Mouse (Mus musculus): ENCODE measurements at regions not wholly inside any gene's neighbourhood (a gene's known extent, or its start where the extent isn't known, plus 50 kb on each side); places are given as distances from the start of the nearest gene placed in this dataset.
"Not testable (repeated sequence)": the region's sequence is repeated elsewhere in the genome, so short reads cannot be mapped to it uniquely, and the experiment has no call there.

DNA sequence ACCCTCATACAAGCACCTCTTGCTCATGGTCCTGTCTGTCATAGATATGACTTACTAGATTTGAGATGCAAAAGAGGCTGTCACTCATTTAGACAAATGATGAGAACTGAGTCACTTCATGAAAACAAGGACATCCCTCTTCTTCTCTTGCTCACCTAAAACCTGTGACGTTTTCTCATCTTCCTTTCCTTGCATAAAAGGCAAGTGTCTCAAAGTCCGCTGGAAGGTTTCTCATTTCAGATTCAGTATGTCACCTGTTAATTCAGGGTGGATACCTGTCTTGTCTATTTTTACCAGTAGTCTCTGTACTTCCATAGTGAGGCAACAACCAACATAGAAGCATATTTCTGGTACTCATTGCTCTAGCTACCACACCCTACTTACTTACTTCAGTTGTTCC, 325.6 kb downstream of the Car8 start:
- DNase-seq = no peak

DNA sequence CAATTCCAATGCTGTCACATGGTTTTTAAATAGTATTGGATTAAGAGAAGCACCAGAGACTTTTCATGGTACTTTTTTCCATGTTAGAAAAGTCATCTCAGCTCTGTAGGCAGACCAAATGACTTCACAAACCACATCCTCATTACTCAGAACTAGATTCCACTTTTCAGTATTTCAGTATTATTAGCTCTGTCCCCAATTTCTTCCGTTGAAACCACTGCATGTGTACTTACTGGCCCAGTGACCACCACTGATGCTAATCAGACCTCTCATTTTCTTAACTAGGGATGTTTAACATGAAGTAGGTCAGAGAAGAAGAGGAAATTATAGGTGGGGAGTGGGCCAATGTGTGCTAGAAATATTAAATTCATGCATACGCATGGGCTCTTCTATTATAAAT, 326.2 kb downstream of the Car8 start:
- DNase-seq = no peak

DNA sequence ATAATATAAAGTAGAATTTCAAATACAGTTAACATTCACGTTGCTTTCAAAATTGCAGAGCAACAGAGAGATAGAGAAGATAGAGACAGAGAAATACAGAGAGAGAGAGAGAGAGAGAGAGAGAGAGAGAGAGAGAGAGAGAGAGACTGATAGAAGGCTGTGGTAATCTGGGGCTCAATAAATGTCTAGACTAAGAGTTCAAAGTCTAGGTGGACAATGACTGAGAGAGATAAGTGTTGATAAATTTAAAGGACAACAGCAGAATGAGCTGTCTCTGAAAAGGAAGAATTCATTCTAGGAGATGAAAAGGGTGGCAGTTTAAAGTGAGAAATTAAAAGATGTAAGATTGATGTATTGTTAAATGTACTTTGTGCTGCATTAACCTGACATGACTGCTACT, 335.7 kb downstream of the Car8 start:
- no peak for DNase-seq

DNA sequence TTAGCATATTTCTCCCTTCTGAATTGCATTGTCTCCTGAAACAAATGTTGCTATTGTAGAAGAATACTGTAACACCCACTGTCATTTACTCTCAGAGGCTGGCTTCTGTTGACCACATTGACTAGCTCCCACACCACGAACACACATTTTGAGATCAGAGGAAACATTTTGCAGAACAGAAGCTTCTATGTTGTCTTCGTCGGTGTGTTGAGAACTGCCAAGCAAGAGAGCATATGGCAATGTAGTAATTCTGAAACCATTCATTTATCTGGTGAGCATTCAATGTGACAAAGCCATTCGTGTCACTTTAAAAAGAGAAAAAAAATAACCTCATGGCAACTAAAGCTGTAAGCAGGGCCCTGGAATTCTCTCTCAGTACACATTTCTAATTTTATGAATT, 343.9 kb downstream of the Car8 start:
- DNase-seq = no peak

DNA sequence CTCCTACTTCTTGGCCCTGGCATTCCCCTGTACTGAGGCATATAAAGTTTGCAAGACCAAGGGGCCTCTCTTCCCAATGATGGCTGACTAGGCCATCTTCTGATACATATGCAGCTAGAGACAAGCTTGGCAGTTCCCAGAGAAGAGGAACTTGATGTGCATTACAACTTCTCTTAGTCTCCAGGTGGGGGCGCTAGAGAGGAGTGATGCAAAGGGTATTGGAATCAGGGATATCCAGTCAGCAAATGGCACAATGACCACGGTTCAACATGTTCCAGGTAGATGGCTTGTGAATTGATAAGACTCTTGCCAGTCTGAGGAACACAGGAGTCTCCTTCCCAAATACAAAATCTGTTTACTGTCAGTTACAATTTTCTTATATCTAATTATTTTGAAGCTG, 347.7 kb downstream of the Car8 start:
- no peak for DNase-seq

DNA sequence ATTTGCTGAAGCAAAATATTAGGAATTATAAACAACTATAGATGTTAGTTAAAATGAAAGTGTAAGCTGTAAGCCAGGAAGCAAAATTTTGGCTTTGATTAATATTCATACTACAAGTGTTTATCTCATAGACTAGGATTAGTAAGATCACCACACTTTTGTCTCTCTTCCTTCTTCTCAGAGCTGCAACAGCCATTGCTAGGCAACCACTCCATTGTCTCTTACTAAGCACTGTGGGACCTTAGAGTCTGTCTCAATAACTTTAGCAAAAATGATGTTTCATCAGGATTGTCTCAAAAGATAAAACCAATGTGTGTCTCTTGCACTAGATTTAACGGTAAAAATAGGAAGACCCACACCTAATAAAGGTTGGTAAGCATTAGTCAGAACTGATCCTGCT, 384.3 kb downstream of the Car8 start:
- DNase-seq = no peak

DNA sequence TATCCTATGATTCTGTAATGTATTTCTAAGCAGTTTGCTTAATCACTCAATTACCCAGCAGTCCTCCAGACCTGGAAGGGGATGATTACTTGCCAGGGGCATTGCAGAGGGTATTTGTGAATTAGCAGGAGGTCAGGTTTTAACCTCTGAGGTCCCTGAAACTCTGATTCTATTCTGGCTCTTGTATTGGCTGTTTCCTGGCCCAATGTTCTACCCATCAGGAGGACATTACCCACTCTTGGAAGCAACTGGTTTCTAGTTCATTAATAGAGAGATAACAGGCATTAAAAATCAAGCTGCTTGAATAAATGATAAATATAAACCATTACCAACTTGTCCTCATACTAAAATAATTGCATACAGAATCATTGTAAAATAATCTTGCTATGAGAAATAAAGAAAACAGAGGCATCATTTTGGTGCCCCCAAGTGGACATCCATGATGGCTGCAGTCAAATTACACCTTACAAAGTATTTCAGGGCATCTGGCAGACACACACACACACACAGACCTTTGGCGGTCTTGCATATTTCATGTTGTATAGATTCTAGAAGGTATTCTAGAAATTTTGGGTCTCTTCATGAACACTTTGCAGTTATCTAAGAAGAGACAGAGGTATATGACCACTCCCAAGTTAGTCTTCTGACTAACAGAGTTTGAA, 385.6 kb downstream of the Car8 start:
- peak; percentile 58 for DNase-seq

DNA sequence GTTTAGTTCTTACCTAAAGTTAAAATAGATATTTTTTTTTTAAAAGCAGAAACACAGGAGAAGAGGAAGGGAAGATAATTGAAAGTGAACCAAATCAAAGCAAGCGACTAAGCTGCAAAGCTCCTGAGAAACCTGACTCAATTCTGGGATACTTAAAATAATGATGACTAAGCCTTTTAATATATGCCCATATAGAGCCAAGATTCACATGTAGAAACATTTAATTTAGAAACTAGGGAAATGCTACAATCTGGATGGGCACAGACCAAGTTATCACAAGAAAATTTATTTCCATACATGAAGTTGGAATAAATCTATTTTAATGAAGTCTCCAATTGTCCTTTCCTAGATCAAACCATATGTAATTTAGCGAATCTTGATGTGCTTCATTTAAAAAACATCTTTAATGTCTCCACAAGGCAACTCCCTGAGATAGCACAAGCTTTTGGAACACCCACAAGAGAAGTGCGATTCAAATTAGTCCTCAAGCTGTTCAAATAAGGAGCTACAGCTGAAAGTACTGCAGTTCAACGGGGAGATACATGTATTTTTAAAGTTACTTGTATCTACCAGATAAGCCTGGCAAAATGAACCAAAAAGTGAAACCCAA, 386.7 kb downstream of the Car8 start:
- no peak for DNase-seq

DNA sequence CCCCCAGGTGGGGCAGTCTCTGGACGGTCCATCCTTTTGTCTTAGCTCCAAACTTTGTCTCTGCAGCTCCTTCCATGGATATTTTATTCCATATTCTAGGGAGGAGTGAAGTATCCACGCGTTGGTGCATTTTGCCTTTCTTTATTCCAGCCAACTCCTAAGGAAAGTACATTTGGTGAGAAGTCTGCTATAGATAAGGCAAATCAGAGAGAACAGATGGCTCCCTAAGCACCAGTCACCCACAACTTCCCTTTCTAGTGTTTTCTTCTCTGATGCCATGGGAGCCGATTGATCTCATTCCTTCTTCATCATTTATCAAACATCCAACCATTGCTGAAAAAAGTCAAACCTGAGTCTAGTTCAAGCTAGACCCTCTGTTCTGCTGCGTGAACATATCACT, 391.4 kb downstream of the Car8 start:
- DNase-seq = no peak

DNA sequence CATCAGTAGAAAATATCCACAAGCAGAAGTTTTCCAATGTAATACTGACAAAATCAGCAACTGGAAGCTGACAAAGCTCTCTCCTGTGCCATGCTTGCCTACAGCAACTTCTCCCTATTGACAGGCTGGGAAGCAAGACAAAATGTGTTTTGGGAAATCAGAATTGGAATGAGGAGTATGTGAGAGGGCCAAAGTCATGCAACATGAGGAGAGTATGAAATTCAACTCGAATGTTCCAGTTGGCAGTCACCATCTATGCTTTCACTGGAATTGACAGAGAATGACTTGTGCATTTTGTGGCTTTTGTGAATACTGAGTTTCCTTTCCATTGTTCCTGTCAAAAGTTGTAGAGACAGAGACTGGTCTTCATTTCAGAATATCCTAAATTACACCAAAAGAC, 409.7 kb downstream of the Car8 start:
- DNase-seq = no peak

DNA sequence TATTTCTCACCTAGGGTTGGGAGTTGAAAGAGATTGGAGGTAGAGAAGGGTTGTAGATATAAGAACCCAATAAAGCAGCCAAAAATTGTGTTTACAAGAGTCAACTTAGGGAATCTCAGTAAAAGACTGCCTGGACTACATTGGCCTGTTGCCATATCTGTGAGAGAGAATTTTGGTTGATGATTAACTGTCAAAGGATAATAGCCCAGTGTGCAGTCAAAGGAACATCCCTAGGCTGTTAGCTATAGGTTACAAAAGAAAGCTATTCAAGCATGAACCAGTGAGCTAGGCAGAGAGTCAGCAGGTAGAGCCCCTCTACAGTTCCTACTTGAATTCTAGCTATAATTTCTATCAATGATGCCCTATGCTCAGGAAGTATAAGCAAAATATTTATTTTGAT, 419.0 kb downstream of the Car8 start:
- peak; percentile 6 for DNase-seq

DNA sequence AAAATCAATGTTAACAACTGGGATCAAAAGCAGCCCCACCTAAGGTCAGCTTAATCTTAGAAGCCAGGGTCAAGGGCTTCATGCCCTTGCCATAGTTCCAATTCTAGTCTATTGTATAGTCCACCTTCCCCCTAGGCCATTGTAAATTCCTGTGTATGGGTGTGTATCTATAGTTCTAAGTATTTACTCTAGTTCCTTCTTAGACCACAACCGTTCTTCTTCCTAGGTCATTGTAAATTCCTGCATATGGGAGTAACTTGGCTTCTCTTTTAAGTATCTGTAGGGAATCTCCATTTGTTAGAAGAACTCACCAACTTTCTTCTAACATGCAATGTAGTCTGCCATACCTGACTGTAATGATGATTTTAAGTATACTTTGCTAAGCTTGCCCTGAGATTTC, 461.1 kb downstream of the Car8 start:
- DNase-seq = not testable (repeated sequence)

DNA sequence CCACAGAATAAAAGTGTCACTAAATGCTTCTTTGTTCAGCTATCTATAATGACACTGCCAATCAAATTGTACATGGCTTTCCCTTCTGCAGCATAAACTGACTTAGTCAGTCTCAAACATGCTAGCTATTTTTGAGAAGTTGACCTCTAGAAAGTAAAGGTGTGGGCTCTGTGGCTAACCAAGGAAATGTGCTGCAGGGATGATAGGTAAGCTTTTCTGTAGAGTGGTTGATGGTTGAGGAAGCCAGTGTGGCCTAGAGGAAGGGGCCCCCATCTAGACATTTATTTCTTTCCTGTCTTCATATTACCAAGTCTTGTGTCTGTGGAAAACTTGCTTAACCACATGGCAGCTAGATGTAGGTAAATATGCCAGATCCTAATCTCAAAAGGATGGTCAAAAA, 483.4 kb downstream of the Car8 start:
- DNase-seq = no peak

DNA sequence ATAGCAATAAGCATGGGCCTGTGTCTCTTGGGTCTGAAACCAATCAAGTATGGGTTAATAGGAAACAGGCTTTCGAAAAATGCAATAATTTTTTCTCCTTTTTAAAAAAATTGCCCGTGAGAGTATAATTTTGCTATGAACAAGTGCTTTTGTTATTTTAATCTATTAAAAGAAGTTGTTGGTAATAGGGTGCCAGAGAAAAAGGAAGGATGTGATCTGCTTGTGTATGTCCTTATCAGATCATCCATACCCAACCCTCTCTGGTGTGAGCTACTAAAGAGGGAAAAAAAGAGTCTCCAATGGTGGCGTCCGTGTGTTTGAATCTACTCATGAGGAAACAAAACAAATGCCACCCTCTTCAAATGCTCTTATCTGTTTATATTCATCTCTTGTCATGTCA, 484.9 kb downstream of the Car8 start:
- DNase-seq = no peak

DNA sequence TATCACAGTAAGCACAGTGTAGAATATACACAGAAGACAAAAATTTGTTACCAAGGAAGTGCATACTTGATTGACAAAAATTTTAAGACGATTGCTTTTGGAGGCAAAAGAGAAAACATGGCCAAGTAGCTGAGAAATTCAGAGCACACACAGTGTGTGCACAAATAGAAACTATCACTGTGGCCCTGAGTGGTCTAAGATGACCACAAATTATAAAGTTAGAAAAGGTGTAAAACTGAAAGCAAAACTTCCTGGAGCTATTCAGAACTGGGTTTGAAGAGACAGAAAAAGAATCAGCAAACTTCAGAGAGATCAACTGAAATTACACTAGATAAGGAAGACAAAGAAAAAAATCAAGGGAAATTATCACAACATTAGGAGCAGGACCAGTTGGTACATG, 487.6 kb downstream of the Car8 start:
- no peak for DNase-seq

DNA sequence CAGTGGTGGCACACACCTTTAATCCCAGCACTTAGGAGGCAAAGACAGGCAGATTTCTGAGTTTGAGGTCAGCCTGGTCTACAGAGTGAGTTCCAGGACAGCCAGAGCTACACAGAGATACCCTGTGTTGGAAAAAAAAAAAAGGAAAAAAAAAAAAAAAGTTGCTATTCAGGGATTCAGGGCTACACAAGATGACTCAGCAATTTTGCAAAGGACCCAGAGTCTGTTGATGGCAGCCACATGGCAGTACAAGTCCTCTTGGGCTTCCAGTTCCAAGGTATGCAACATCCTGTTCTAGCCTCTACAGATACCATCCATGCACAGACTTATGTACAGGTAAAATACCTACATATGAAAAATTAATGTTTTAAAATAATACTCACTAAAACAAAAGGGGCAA, 515.9 kb downstream of the Car8 start:
- no peak for DNase-seq

DNA sequence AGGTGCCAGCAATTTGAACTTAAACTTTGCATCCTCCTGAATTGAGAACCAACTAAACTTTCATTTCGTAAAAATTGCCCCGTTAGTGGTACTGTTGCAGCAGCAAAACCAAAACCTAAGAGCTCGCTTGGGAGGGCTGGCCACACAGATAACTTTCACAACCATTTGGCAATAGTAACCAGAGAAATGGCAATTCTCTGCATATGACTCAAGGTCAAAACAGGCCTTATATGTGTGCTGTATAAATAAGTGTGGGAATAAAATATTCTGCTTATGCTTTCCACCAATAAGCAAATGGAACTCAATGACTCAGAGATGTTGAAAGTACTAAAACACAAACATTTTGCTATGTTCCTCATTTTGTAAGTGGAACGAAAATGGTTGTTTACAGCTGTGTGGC, 550.3 kb downstream of the Car8 start:
- no peak for DNase-seq

DNA sequence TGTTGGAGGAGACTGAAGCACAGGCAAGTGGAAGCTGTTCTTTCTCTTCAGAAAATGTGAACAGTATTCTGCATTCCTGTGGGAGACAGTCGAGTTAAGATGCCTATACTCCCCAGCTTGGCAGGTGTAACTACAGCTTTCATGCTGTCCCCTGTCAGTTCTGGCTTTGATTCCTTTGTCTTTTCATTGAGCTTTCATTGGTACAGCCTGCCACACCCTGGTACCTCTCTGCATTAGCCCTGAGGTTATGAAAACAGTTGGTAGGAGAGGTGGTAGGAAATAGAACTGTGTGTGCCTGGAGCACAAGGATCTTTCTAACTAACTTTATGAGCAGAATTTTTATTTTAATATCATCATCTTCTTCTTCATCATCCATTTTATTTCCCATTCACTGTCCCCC, 551.6 kb downstream of the Car8 start:
- no peak for DNase-seq

DNA sequence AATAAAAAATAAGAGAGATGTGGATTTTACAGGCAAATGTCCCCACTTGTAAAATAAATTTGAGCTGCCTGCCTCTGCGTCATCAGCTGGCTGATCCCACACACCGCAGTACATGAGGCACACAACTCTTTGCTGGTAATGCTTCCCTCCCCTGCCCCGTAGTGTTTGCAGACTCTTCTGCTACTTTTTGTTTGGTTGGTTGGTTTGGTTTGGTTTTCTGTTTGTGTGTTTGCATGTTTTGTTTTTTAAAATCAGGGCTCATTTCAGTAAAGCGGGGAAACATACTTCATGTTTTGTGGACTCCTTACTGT, 568.1 kb downstream of the Car8 start:
- DNase-seq = peak; percentile 38

DNA sequence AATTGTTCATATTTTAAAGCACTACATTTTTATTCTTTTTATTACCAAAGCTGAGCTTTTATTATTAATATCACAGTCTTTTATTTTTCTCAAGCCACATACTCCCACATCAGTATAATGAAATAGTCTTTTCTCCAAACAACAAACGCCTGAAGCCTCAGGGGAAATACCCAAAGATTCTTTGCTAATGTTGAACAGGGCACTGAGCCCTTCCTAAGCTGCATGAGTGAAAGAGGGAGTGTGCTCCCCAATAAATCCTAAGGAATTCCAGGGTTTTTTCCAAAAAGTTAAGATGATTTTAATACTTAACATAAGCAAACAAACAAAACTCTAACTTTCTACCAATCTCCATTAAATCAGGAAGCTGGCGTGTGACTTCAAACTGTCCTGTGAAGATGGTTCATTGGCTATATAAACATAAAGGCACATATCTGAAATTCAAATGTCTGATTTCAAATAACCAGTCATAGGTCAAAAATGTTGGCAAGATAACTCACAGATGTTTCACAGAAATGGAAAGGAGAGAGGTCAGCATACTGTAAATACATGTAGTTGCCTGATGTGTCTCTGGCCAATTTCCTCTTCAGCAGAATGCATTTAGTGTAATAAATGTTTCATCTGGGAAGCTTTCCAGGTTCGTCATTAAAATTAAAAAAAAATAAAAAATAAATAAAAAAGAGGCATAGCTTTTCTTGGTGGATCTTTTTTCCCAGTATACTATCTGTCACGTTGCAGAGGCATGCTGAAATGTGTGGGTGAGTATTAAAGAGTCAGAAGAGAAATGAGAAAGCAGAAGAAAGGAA, 568.6 kb downstream of the Car8 start:
- no peak for DNase-seq

DNA sequence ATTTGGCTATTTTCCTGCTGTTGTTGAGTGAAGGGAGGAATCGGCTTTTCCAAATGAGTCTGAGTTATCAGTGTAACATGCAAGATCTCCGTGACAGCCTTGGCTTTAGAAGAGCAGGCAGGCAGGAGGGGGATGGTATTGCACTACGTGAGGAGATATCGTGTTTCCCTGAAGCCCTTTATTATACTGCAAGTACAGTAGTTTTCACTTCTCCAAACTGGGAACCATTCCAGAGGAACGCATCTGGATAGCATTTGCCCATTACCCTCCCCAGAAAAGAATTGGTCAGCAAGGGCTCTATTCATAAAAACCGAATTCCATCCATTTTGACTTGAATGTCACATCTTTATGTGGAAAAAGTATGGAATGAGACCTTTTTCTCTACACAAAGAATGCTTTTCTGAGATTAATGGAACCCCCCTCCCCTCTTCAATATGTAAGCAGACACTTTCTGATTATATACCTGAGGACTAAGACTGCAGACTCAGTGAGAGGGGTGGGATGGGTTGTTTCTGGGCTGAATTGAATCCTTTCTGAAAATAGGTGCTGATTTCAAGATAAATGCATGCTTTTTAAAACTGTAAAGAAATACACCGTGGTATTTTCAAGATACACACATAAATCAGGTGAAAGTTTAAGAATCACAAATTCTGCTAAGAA, 571.8 kb downstream of the Car8 start:
- no peak for DNase-seq

DNA sequence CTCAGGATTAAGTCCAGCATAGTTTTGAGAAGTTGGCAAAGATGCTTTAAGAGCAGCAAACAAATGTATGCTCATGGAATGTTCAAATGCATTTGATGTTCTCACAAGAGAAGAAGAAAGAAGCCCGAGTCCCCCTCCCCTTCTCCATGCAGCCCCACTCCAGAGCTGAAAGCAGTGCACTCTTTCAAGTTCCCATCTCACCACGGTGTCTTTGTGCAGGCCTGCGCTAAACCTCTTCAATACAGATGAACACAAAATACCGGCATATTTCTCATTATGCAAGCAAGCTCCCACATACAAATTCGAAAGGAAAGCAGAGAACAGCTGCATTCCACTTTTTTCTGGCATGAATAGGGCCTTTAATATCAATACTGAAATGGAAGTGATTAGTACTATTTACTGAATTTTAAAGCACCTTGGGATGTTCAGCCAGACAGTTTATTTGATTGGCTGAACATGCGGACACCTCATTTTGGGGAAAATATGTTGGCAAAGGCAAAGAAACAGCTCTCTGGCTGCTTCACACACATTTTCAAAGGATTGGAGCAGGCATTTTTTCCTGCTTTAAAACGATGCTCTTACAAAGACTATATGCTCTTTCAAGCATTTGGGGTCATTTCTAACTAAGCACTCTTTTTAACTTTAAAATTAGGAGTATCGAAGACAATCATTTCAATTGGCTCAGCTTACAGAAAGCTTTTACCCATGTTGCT, 595.8 kb downstream of the Car8 start:
- no peak for DNase-seq

DNA sequence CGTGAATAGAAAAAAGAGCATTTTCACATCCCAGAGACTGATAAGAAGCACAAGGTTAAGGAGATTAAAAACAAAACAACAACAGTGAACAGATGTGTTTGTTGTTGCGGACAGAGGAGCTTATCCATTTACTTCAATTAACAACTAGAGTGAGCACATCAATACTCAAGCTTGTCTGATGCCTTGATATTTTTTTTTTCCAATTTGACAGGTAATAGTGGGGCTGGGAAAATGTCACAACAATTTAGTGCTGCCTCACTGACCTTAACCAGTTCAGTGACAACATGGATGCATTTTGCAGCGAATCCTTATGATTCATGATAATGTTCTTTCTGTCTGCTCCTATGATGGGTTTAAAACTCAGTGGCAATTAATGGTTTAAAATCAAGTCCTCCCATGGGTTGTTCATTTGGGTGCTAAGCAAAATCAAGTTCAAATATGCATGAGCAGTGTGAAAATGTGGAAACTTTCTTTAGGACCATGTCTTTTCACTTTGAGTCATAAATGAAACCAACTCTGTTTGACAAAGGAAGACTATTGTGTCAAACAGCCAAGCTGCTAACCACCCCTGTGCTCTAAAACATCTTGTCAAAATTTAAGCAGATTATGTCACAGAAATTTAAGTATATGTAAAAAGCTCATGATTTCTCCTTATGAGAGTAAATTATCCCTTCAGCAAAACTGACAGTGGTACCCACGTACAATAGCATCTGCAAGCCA, 641.0 kb downstream of the Car8 start:
- DNase-seq = no peak

All from kidney, postnatal 10 days (tissue).